Mouse (Mus musculus) heart, embryonic 14.5 days (tissue): ENCODE results near the gene Hap1. TPM values are rescaled to one million over a fixed set of nuclear protein-coding genes. Genes with fewer than 3 reads are reported as not detected.
A peak's percentile ranks its signal among the peaks of the same experiment; 100 is the strongest.
"Not testable (repeated sequence)": the region's sequence is repeated elsewhere in the genome, so short reads cannot be mapped to it uniquely, and the experiment has no call there.

Source experiments
- ATAC-seq: fragments of 200-750 bp; cut with Nextera tagmentation; 2 replicates; pipeline ENCODE4 v1.8.0; 2017; ENCODE audit warnings: low read depth, moderate TSS enrichment; ENCODE audit not compliant: insufficient number of reproducible peaks, insufficient read depth, low FRiP score
- H3K27ac ChIP-seq, 2 experiments: fragments of 200-500 bp in 1 of 2; fragments of 300-500 bp in 1 of 2; sonication (generic) in 1 of 2; replicated peaks in 1 of 2; 2 replicates each; pipeline ENCODE4 v1.5.1; 2012 to 2014; ENCODE audit warnings: low read depth in 2 of 2, low read length in 2 of 2, control low read depth in 1 of 2, mild to moderate bottlenecking in 1 of 2, mixed read lengths in 1 of 2; ENCODE audit not compliant: control insufficient read depth in 1 of 2, insufficient read depth in 1 of 2
- H3K27me3 ChIP-seq: fragments of 300-500 bp; sonication (generic); 2 replicates; pipeline ENCODE4 v1.6.1; 2014; ENCODE audit warnings: mild to moderate bottlenecking, low read length, control low read depth; ENCODE audit not compliant: control insufficient read depth, insufficient read depth
- H3K36me3 ChIP-seq: fragments of 300-500 bp; sonication (generic); 2 replicates; pipeline ENCODE4 v1.6.1; 2014; ENCODE audit warnings: mild to moderate bottlenecking, control low read depth, low read length, mixed read lengths; ENCODE audit not compliant: control insufficient read depth, insufficient read depth
- H3K4me1 ChIP-seq, 2 experiments: fragments of 200-500 bp in 1 of 2; fragments of 300-500 bp in 1 of 2; sonication (generic) in 1 of 2; 2 replicates each; pipeline ENCODE4 v1.6.1; 2012 to 2014; ENCODE audit warnings: low read length in 2 of 2, control low read depth in 1 of 2, mixed read lengths in 1 of 2; ENCODE audit not compliant: control insufficient read depth in 2 of 2, insufficient read depth in 2 of 2
- H3K4me2 ChIP-seq: fragments of 300-500 bp; sonication (generic); 2 replicates; pipeline ENCODE4 v1.6.1; 2014; ENCODE audit warnings: mild to moderate bottlenecking, low read length
- H3K4me3 ChIP-seq, 2 experiments: fragments of 200-500 bp in 1 of 2; fragments of 300-500 bp in 1 of 2; sonication (generic) in 1 of 2; 2 replicates each; pipeline ENCODE4 v1.5.1; 2012 to 2014; ENCODE audit warnings: low read length in 2 of 2, mild to moderate bottlenecking in 2 of 2, control low read depth in 1 of 2, low read depth in 1 of 2, moderate library complexity in 1 of 2; ENCODE audit not compliant: control insufficient read depth in 1 of 2, insufficient read depth in 1 of 2
- H3K9ac ChIP-seq: fragments of 300-500 bp; sonication (generic); 2 replicates; pipeline ENCODE4 v1.6.1; 2014; ENCODE audit warnings: mild to moderate bottlenecking, low read length
- H3K9me3 ChIP-seq: fragments of 300-500 bp; sonication (generic); 2 replicates; pipeline ENCODE4 v1.6.1; 2016; ENCODE audit warnings: low read length, control low read depth; ENCODE audit not compliant: control insufficient read depth
- WGBS: fragments of 180-500 bp; shearing (Covaris S2); extraction: QIAGEN DNeasy Blood & Tissue Kit; methylation state at CpG from one replicate; pipeline ENCODE4 v1.1.7; 2014; 5-methylcytosine and 5-hydroxymethylcytosine counted together
- polyA plus RNA-seq: library from polyadenylated mRNA; unstranded; fragments of >200 nt; fragmentation: Nextera tagmentation; extraction: Ambion mirVana; gene quantifications from 2 replicates; pipeline ENCODE4 v1.2.1, GENCODE M21; 2014

Gene Hap1
- polyA plus RNA-seq, 1 experiment from 2014 or later: 4.3 TPM

GRCm38 (mm10) chr11:100311656-100312055 lies 44.3 kb downstream of the Hap1 start:
- peak overlapping the region; percentile 41 for H3K4me2 ChIP-seq
- H3K27ac ChIP-seq: peak overlapping the region; percentile 52 to 80

GRCm38 (mm10) chr11:100308672-100309071 lies 47.3 kb downstream of the Hap1 start:
- peaks cover 4 to 15% of the 10 kb centered on the region in 2 experiments for H3K4me1 ChIP-seq
- H3K9me3 ChIP-seq, H3K4me3 ChIP-seq, H3K4me2 ChIP-seq, H3K27me3 ChIP-seq, H3K36me3 ChIP-seq, H3K27ac ChIP-seq, ATAC-seq, H3K9ac ChIP-seq: not testable (repeated sequence)
- 86% methylated on average over 6 of the region's 6 CpGs for WGBS

More at GRCm38 (mm10) chr11:100311656-100312055, 44.3 kb downstream of the Hap1 start:
- no peaks in the 10 kb centered on the region for H3K27me3 ChIP-seq
- H3K4me1 ChIP-seq: peaks cover 4 to 15% of the 10 kb centered on the region in 2 experiments; a peak in 3 of 4 replicates
- H3K4me3 ChIP-seq: no peak overlapping the region
- no peak overlapping the region for H3K9ac ChIP-seq
- no peak for ATAC-seq
- H3K9me3 ChIP-seq: no peaks in the 10 kb centered on the region
- H3K36me3 ChIP-seq: no peaks in the 10 kb centered on the region
- 67% methylated on average over 1 of the region's 1 CpGs for WGBS

- Histone ChIP-seq H3K9me3 (no peaks in the 10 kb centered on the region), H3K4me3 (no peak overlapping the region), H3K27me3 (no peaks in the 10 kb centered on the region), H3K27ac (no peak overlapping the region), H3K4me2 (no peak overlapping the region), H3K4me1 (peaks cover 4 to 15% of the 10 kb centered on the region in 2 experiments), H3K9ac (no peak overlapping the region), H3K36me3 (no peaks in the 10 kb centered on the region)
- 86% methylated on average over 5 of the region's 5 CpGs for WGBS
- no peak for ATAC-seq
Observed at GRCm38 (mm10) chr11:100307900-100308299, 48.0 kb downstream of the Hap1 start.

GRCm38 (mm10) chr11:100301292-100301691 lies 54.6 kb downstream of the Hap1 start:
- Histone ChIP-seq H3K27me3 (peaks cover 4% of the 10 kb centered on the region; the same call in 1 of the 2 replicates), H3K9me3 (no peaks in the 10 kb centered on the region)
- WGBS: 67% methylated on average over 5 of the region's 5 CpGs

GRCm38 (mm10) chr11:100300293-100300692 lies 55.6 kb downstream of the Hap1 start:
- WGBS: 6% methylated on average over 5 of the region's 5 CpGs
- H3K27ac ChIP-seq: no peak overlapping the region
- H3K9ac ChIP-seq: no peak overlapping the region
- ATAC-seq: no peak
- H3K27me3 ChIP-seq: peaks cover 5% of the 10 kb centered on the region; the same call in 1 of the 2 replicates
- no peaks in the 10 kb centered on the region; a peak in 1 of 4 replicates for H3K4me1 ChIP-seq
- no peaks in the 10 kb centered on the region for H3K9me3 ChIP-seq
- no peak overlapping the region for H3K4me3 ChIP-seq
- H3K36me3 ChIP-seq: no peaks in the 10 kb centered on the region
- H3K4me2 ChIP-seq: no peak overlapping the region

More at GRCm38 (mm10) chr11:100301292-100301691, 54.6 kb downstream of the Hap1 start:
- Histone ChIP-seq H3K36me3 (no peaks in the 10 kb centered on the region), H3K27ac (no peak overlapping the region), H3K9ac (no peak overlapping the region), H3K4me1 (no peaks in the 10 kb centered on the region; a peak in 1 of 4 replicates), H3K4me2 (no peak overlapping the region), H3K4me3 (no peak overlapping the region)
- ATAC-seq: no peak

- Histone ChIP-seq H3K9ac (no peak overlapping the region), H3K4me3 (no peak overlapping the region), H3K9me3 (no peaks in the 10 kb centered on the region), H3K36me3 (no peaks in the 10 kb centered on the region), H3K4me2 (peak overlapping the region; percentile 53), H3K4me1 (no peaks in the 10 kb centered on the region), H3K27ac (no peak overlapping the region), H3K27me3 (peaks cover 5% of the 10 kb centered on the region; the same call in 1 of the 2 replicates)
- no peak; the same call in 1 of the 2 replicates for ATAC-seq
- 10% methylated on average over 18 of the region's 18 CpGs for WGBS
Observed at GRCm38 (mm10) chr11:100298274-100299036, 57.5 kb downstream of the Hap1 start.

GRCm38 (mm10) chr11:100297801-100298200 lies 58.1 kb downstream of the Hap1 start:
- H3K4me3 ChIP-seq: no peak overlapping the region
- H3K4me2 ChIP-seq: peak overlapping the region; percentile 53
- H3K36me3 ChIP-seq: no peaks in the 10 kb centered on the region
- 24% methylated on average over 5 of the region's 5 CpGs for WGBS
- H3K27me3 ChIP-seq: peaks cover 5% of the 10 kb centered on the region; the same call in 1 of the 2 replicates
- H3K9me3 ChIP-seq: no peaks in the 10 kb centered on the region
- no peaks in the 10 kb centered on the region for H3K4me1 ChIP-seq
- no peak overlapping the region for H3K9ac ChIP-seq
- H3K27ac ChIP-seq: no peak overlapping the region
- ATAC-seq: no peak
